Mouse (Mus musculus): ENCODE measurements around the gene Zfp82.
"Not testable (repeated sequence)": the region's sequence is repeated elsewhere in the genome, so short reads cannot be mapped to it uniquely, and the experiment has no call there.

Zfp82 gene

GRCm38 (mm10) chr7:30072146-30073028 is at the start of gene Zfp82:
Gene Zfp82, minus strand, starts transcription at chr7:30072900.
- in situ Hi-C loops (cut with MboI; ENCODE audit: unreplicated experiment in 2 of 2) = no loop called here

- in situ Hi-C loops (cut with MboI; ENCODE audit: unreplicated experiment in 2 of 2) = no loop called here
Measured at GRCm38 (mm10) chr7:30122188-30122530, 49.5 kb upstream of the Zfp82 start.

GRCm38 (mm10) chr7:30121308-30122187 is 48.8 kb upstream of the Zfp82 start, which contains the start of gene Zfp382:
Gene Zfp382, plus strand, starts transcription at chr7:30121942.
- in situ Hi-C loops (cut with MboI; ENCODE audit: unreplicated experiment in 2 of 2) = no loop called here

GRCm38 (mm10) chr7:30117935-30118334 is 45.2 kb upstream of the Zfp82 start:
- in situ Hi-C loops (cut with MboI; ENCODE audit: unreplicated experiment in 2 of 2) = not testable (repeated sequence)

- in situ Hi-C loops (cut with MboI; ENCODE audit: unreplicated experiment in 2 of 2) = no loop called here
Measured at GRCm38 (mm10) chr7:30116076-30116475, 43.4 kb upstream of the Zfp82 start.

- in situ Hi-C loops (cut with MboI; ENCODE audit: unreplicated experiment in 2 of 2) = loop anchor here (10.0 to 25.0 kb wide), 2 partner anchors 84 to 1287 kb away; partner anchors contain the start of gene Hnrnpl (in 1 of the 2)
Measured at GRCm38 (mm10) chr7:30099297-30099696, 26.6 kb upstream of the Zfp82 start.

- in situ Hi-C loops (cut with MboI; ENCODE audit: unreplicated experiment in 2 of 2) = loop anchor here (10.0 to 25.0 kb wide), 2 partner anchors 81 to 1283 kb away; partner anchors contain the start of gene Hnrnpl (in 1 of the 2)
Measured at GRCm38 (mm10) chr7:30095551-30096125, 22.9 kb upstream of the Zfp82 start.

GRCm38 (mm10) chr7:30094646-30095429 is 22.1 kb upstream of the Zfp82 start, which contains the start of gene Zfp260:
Gene Zfp260, plus strand, starts transcription at chr7:30094777.
- in situ Hi-C loops (cut with MboI; ENCODE audit: unreplicated experiment in 2 of 2) = loop anchor here (10.0 to 25.0 kb wide), 2 partner anchors 80 to 1283 kb away; partner anchors contain the start of gene Hnrnpl (in 1 of the 2)

- in situ Hi-C loops (cut with MboI; ENCODE audit: unreplicated experiment in 2 of 2) = loop anchor here (10.0 to 25.0 kb wide), 2 partner anchors 79 to 1282 kb away; partner anchors contain the start of gene Hnrnpl (in 1 of the 2)
Measured at GRCm38 (mm10) chr7:30093918-30094415, 21.3 kb upstream of the Zfp82 start.

- in situ Hi-C loops (cut with MboI; ENCODE audit: unreplicated experiment in 2 of 2) = loop anchor here (10.0 to 25.0 kb wide), 2 partner anchors 78 to 1280 kb away; partner anchors contain the start of gene Hnrnpl (in 1 of the 2)
Measured at GRCm38 (mm10) chr7:30092666-30093065, 20.0 kb upstream of the Zfp82 start.

- in situ Hi-C loops (cut with MboI; ENCODE audit: unreplicated experiment in 2 of 2) = loop anchor here (10.0 to 25.0 kb wide), 2 partner anchors 76 to 1279 kb away; partner anchors contain the start of gene Hnrnpl (in 1 of the 2)
Measured at GRCm38 (mm10) chr7:30090970-30091585, 18.4 kb upstream of the Zfp82 start.

- in situ Hi-C loops (cut with MboI; ENCODE audit: unreplicated experiment in 2 of 2) = loop anchor here (10.0 to 25.0 kb wide), 2 partner anchors 76 to 1278 kb away; partner anchors contain the start of gene Hnrnpl (in 1 of the 2)
Measured at GRCm38 (mm10) chr7:30090092-30090969, 17.6 kb upstream of the Zfp82 start, which contains the start of the genes Gm26920 and Zfp566. Gene Gm26920, minus strand, starts transcription at chr7:30090410. Gene Zfp566, minus strand, starts transcription at chr7:30090527.

GRCm38 (mm10) chr7:30089405-30089804 is 16.7 kb upstream of the Zfp82 start:
- in situ Hi-C loops (cut with MboI; ENCODE audit: unreplicated experiment in 2 of 2) = loop anchor here in 1 of 2 experiments (5.0 to 25.0 kb wide), 2 partner anchors 72 to 1277 kb away; partner anchors contain the start of gene Hnrnpl

GRCm38 (mm10) chr7:30086524-30086923 is 13.8 kb upstream of the Zfp82 start:
- in situ Hi-C loops (cut with MboI; ENCODE audit: unreplicated experiment in 2 of 2) = loop anchor here in 1 of 2 experiments (5.0 to 25.0 kb wide), 2 partner anchors 69 to 1274 kb away; partner anchors contain the start of gene Hnrnpl

- in situ Hi-C loops (cut with MboI; ENCODE audit: unreplicated experiment in 2 of 2) = loop anchor here (5.0 to 10.0 kb wide), 2 partner anchors 47 to 50 kb away; no protein-coding TSS in a partner anchor
Measured at GRCm38 (mm10) chr7:30064622-30065021, 8.1 kb downstream of the Zfp82 start.

- in situ Hi-C loops (cut with MboI; ENCODE audit: unreplicated experiment in 2 of 2) = loop anchor here (5.0 to 10.0 kb wide), 2 partner anchors 45 to 48 kb away; no protein-coding TSS in a partner anchor
Measured at GRCm38 (mm10) chr7:30062478-30062877, 10.2 kb downstream of the Zfp82 start.

- in situ Hi-C loops (cut with MboI; ENCODE audit: unreplicated experiment in 2 of 2) = loop anchor here (5.0 to 10.0 kb wide), 2 partner anchors 43 to 46 kb away; no protein-coding TSS in a partner anchor
Measured at GRCm38 (mm10) chr7:30060341-30060740, 12.4 kb downstream of the Zfp82 start.
